Mouse (Mus musculus) embryonic facial prominence, embryonic 15.5 days (tissue): ENCODE results near the gene Rbms3. TPM values are rescaled to one million over a fixed set of nuclear protein-coding genes. Genes with fewer than 3 reads are reported as not detected.

Source experiments
- ATAC-seq: fragments of 200-750 bp; cut with Nextera tagmentation; 2 replicates; pipeline ENCODE4 v1.8.0; 2017; ENCODE audit warnings: low read depth, moderate TSS enrichment; ENCODE audit not compliant: insufficient number of reproducible peaks, low FRiP score, low TSS enrichment
- H3K27ac ChIP-seq: fragments of 300-500 bp; sonication (generic); replicated peaks from 2 replicates; pipeline ENCODE4 v1.5.1; 2015; ENCODE audit warnings: mild to moderate bottlenecking, inconsistent platforms
- H3K27me3 ChIP-seq: fragments of 300-500 bp; sonication (generic); 2 replicates; pipeline ENCODE4 v1.6.1; 2015; ENCODE audit warnings: inconsistent platforms
- H3K36me3 ChIP-seq: fragments of 300-500 bp; sonication (generic); 2 replicates; pipeline ENCODE4 v1.6.1; 2015; ENCODE audit warnings: mild to moderate bottlenecking, inconsistent platforms
- H3K4me1 ChIP-seq: fragments of 300-500 bp; sonication (generic); 2 replicates; pipeline ENCODE4 v1.6.1; 2015; ENCODE audit warnings: inconsistent platforms
- H3K4me2 ChIP-seq: fragments of 300-500 bp; sonication (generic); replicated peaks from 2 replicates; pipeline ENCODE4 v1.6.1; 2015; ENCODE audit warnings: mild to moderate bottlenecking, inconsistent platforms
- H3K4me3 ChIP-seq: fragments of 300-500 bp; sonication (generic); replicated peaks from 2 replicates; pipeline ENCODE4 v1.5.1; 2015; ENCODE audit warnings: mild to moderate bottlenecking, inconsistent platforms
- H3K9ac ChIP-seq: fragments of 300-500 bp; sonication (generic); 2 replicates; pipeline ENCODE4 v1.6.1; 2015; ENCODE audit warnings: inconsistent platforms
- H3K9me3 ChIP-seq: fragments of 300-500 bp; sonication (generic); replicated peaks from 2 replicates; pipeline ENCODE4 v1.6.1; 2016; ENCODE audit warnings: inconsistent platforms
- WGBS: fragments of 180-500 bp; shearing (Covaris S2); methylation state at CpG from one replicate; pipeline ENCODE4 v1.1.7; 2015; 5-methylcytosine and 5-hydroxymethylcytosine counted together
- polyA plus RNA-seq: library from polyadenylated mRNA; unstranded; fragments of >200 nt; fragmentation: Nextera tagmentation; extraction: Ambion mirVana; gene quantifications from 2 replicates; pipeline ENCODE4 v1.2.1, GENCODE M21; 2015

Gene Rbms3
- polyA plus RNA-seq, 1 experiment from 2014 or later: 84.3 TPM

GRCm38 (mm10) chr9:117313642-117314041, 316.1 kb downstream of the Rbms3 start:
- Histone ChIP-seq H3K4me1 (no peaks in the 10 kb centered on the region), H3K27ac (no peak overlapping the region)
- ATAC-seq: no peak

DNA sequence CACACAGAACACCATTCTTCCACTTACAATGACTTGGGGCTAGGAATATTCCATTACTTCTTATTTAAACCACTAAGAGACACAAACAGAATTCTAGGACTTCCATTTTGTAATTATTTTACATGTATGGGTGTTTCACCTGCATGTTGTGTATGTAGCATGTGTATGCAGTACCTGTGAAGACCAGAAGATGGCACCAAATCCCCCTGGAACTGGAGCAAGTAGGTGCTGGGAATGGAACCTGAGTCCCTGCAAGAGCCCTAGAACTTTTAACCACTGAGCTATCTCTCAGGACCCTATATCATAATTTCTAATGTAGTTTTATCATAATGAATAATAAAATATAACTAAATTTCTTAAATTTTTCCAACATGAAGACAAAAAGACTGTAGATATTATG, 319.9 kb downstream of the Rbms3 start:
- no peak for ATAC-seq

More at GRCm38 (mm10) chr9:117313642-117314041, 316.1 kb downstream of the Rbms3 start:
- Histone ChIP-seq H3K9me3 (no peaks in the 10 kb centered on the region), H3K4me3 (no peak overlapping the region), H3K4me2 (no peak overlapping the region), H3K9ac (no peak overlapping the region), H3K27me3 (no peaks in the 10 kb centered on the region), H3K36me3 (no peaks in the 10 kb centered on the region)
- WGBS: 67% methylated on average over 11 of the region's 11 CpGs

DNA sequence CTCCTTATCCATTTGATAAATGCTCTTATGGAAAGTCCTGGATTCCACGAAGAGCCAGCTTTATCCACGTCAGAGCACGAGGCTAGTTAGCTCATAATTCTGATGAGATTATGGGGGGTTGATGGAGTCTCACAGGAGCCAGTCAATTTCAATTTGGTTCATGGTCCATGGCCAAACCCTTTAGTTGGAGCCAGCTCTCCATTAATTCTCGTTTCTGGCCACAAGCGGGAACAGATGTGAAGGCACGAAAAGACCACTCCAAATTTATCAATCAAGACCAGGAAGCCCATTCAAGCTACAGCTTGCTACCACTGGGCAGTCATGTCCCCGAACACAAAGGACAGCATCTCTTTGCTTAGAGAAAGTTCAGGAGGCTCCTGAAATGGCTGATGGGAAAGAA, 330.7 kb downstream of the Rbms3 start:
- no peaks in the 10 kb centered on the region for H3K4me1 ChIP-seq
- ATAC-seq: no peak
- 65% methylated on average over 7 of the region's 7 CpGs for whole genome bisulfite sequencing
- no peak overlapping the region for H3K4me2 ChIP-seq
- H3K9ac ChIP-seq: no peak overlapping the region
- no peaks in the 10 kb centered on the region for H3K27me3 ChIP-seq
- no peak overlapping the region for H3K4me3 ChIP-seq
- H3K9me3 ChIP-seq: no peaks in the 10 kb centered on the region
- H3K36me3 ChIP-seq: no peaks in the 10 kb centered on the region
- no peak overlapping the region for H3K27ac ChIP-seq

More for the DNA sequence above, 319.9 kb downstream of the Rbms3 start:
- Histone ChIP-seq H3K36me3 (no peaks in the 10 kb centered on the region), H3K4me3 (no peak overlapping the region), H3K9ac (no peak overlapping the region), H3K27ac (no peak overlapping the region), H3K27me3 (no peaks in the 10 kb centered on the region), H3K4me2 (no peak overlapping the region), H3K9me3 (no peaks in the 10 kb centered on the region), H3K4me1 (no peaks in the 10 kb centered on the region)

- Histone ChIP-seq H3K27me3 (no peaks in the 10 kb centered on the region), H3K36me3 (no peaks in the 10 kb centered on the region), H3K4me3 (no peak overlapping the region), H3K4me2 (no peak overlapping the region), H3K9me3 (no peaks in the 10 kb centered on the region), H3K9ac (no peak overlapping the region), H3K27ac (no peak overlapping the region), H3K4me1 (no peaks in the 10 kb centered on the region)
- 48% methylated on average over 15 of the region's 15 CpGs for WGBS
- no peak for ATAC-seq
Observed at GRCm38 (mm10) chr9:117297662-117298531, 331.8 kb downstream of the Rbms3 start.

GRCm38 (mm10) chr9:117291066-117291850, 338.5 kb downstream of the Rbms3 start:
- no peak for ATAC-seq
- WGBS: 75% methylated on average over 15 of the region's 15 CpGs
- Histone ChIP-seq H3K27ac (no peak overlapping the region), H3K4me3 (no peak overlapping the region), H3K36me3 (no peaks in the 10 kb centered on the region), H3K4me2 (no peak overlapping the region), H3K27me3 (no peaks in the 10 kb centered on the region), H3K9ac (no peak overlapping the region), H3K4me1 (no peaks in the 10 kb centered on the region), H3K9me3 (no peaks in the 10 kb centered on the region)

DNA sequence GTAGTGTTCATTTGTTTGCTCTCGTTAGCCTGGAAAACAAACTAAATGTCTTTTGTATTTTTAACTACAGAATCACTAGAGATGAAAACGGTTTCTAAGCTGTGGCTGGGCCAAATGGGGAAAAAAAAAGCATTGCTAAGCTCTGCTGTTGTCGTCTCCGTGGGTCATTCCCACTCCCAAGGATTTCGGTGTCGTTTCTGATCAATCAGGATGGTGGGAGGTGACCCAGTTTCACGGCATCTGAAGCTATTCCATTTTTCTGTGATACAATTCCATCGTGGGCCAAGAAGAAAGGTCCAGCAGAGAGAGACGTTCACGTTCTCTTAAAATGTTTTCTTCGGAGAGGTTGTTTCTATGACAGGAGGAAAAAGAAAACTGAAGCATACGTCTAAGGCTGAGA, 354.9 kb downstream of the Rbms3 start:
- no peak for ATAC-seq
- Histone ChIP-seq H3K36me3 (no peaks in the 10 kb centered on the region), H3K27ac (no peak overlapping the region), H3K9me3 (no peaks in the 10 kb centered on the region), H3K4me3 (no peak overlapping the region), H3K27me3 (no peaks in the 10 kb centered on the region), H3K4me2 (no peak overlapping the region), H3K4me1 (no peaks in the 10 kb centered on the region), H3K9ac (no peak overlapping the region)
- WGBS: 75% methylated on average over 12 of the region's 12 CpGs

DNA sequence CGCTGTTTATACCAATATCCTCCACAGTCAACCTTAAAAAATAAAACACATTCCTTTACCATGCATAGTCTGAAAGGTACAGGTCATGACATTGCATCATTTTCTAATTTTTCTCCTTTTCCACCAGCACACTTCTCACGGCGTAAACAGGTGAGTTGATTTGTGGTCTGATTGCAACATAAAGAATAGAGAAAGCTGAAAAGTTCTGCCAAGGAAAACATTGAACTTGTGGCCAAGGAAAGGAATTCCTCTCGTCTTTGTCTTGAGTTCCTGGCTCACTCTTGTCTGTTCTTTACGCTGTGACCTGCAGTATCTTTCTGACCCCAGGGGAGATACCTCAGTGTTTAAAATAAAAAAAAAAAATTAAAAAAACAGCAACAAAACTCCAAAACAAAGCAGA, 370.1 kb downstream of the Rbms3 start:
- Histone ChIP-seq H3K36me3 (no peaks in the 10 kb centered on the region), H3K27ac (no peak overlapping the region), H3K4me2 (no peak overlapping the region), H3K4me1 (no peaks in the 10 kb centered on the region), H3K9me3 (no peaks in the 10 kb centered on the region), H3K27me3 (no peaks in the 10 kb centered on the region), H3K4me3 (no peak overlapping the region), H3K9ac (no peak overlapping the region)
- ATAC-seq: no peak
- WGBS: 82% methylated on average over 5 of the region's 5 CpGs

GRCm38 (mm10) chr9:117253361-117253760, 376.4 kb downstream of the Rbms3 start:
- H3K27ac ChIP-seq: peak overlapping the region; percentile 92; the same call in 1 of the 2 replicates
- WGBS: 14% methylated on average over 11 of the region's 11 CpGs

DNA sequence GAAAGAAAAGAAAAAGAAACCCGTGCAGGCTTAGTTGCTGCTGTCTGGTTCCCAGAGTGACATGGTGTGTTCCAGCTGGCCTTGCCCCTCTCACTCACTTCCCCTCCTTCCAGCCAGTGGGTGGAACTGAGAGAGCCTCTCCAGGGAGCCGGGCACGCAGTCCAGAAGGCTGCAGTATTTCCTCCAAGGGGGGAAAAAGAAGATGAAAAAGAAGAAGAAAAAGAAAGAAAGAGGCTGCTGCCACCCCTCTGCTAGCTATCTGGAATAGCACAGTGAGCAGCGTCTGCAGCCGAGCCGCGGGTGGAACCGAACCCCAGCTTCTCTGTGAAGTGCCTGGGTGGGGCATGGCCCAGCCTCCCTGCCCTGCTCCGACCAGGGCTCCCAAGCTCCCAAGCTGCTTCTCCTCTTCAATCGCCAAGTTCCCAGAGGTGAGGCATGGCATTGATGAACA, 377.3 kb downstream of the Rbms3 start:
- H3K4me3 ChIP-seq: peak overlapping the region; percentile 71
- H3K9me3 ChIP-seq: no peaks in the 10 kb centered on the region
- peak overlapping the region; percentile 58 for H3K4me2 ChIP-seq
- peaks cover 26% of the 10 kb centered on the region for H3K4me1 ChIP-seq
- peak overlapping the region; percentile 92 for H3K27ac ChIP-seq
- no peaks in the 10 kb centered on the region for H3K27me3 ChIP-seq
- ATAC-seq: peak; percentile 83
- H3K9ac ChIP-seq: peak overlapping the region; percentile 70
- WGBS: under 1% methylated on average over 10 of the region's 10 CpGs
- H3K36me3 ChIP-seq: no peaks in the 10 kb centered on the region

More at GRCm38 (mm10) chr9:117253361-117253760, 376.4 kb downstream of the Rbms3 start:
- no peaks in the 10 kb centered on the region for H3K36me3 ChIP-seq
- peak overlapping the region; percentile 58 for H3K4me2 ChIP-seq
- ATAC-seq: no peak
- H3K4me3 ChIP-seq: peak overlapping the region; percentile 71
- peaks cover 19% of the 10 kb centered on the region; the same call in 1 of the 2 replicates for H3K4me1 ChIP-seq
- H3K27me3 ChIP-seq: no peaks in the 10 kb centered on the region
- H3K9ac ChIP-seq: peak overlapping the region; percentile 10; the same call in 1 of the 2 replicates
- no peaks in the 10 kb centered on the region for H3K9me3 ChIP-seq

DNA sequence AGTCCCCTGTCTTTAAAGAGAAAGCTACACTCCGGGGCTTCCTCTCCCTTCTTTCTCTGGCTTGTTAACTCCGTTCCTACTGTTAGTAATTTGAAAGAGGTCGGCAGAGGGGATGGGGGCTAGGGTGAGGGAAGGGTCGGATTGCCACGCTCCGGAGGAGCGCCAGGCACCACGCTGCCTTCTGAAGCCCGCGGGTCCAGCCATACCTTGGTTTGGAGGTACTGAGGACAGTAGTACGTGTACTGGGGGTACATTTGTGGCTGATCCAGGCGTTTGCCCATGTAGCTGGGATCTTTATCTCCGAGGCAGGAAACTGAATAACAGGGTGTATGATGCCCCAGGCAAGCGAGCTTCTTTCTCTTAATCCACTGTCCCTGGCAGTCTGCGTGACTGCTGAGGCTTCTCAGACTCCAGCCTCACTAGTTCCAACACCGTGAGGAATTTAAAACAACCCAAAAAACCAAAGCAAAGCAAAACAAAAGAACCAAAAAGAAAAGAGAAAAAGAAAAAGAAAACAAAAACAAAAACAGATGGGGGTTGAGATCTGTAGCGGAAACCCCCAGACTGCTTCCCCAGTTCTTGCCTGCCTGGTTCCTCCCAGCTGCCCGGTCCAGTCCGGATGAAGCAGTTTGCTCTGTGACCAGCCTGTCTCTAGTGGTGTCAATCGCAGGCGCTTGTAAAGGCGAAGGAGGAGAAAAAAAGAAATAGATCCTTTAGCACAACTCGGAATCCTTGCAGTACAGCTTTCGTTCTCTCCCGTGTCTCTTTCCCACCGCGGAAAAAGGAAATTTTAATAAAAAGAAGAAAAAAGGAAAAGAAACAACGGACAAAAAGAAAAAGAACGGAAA, 378.0 kb downstream of the Rbms3 start:
- Histone ChIP-seq H3K9ac (peak overlapping the region; percentile 70), H3K36me3 (no peaks in the 10 kb centered on the region), H3K4me3 (peak overlapping the region; percentile 71), H3K4me2 (peak overlapping the region; percentile 58), H3K27ac (peak overlapping the region; percentile 92), H3K4me1 (peaks cover 33% of the 10 kb centered on the region), H3K27me3 (no peaks in the 10 kb centered on the region), H3K9me3 (no peaks in the 10 kb centered on the region)
- peak; percentile 62 for ATAC-seq
- under 1% methylated on average over 29 of the region's 29 CpGs for WGBS

DNA sequence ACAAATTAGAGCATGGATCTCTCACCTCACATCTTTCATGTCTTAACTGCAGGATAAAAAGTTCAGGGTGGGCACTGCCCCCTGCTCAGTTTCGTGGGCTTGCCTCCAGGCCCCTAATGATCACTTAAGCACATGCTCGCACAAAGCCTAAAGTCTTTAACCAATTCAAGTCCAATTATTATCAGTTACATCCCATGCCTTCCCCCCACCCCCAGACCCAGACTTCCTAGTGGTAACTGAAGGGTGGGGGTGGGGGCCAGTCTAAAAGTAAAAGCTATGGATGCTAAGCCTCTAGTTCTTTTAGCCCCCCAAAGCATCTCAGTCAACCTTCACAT, 378.9 kb downstream of the Rbms3 start:
- Histone ChIP-seq H3K9ac (peak overlapping the region; percentile 70), H3K27me3 (no peaks in the 10 kb centered on the region), H3K4me3 (peak overlapping the region; percentile 71), H3K9me3 (no peaks in the 10 kb centered on the region), H3K27ac (peak overlapping the region; percentile 92), H3K4me2 (peak overlapping the region; percentile 58), H3K36me3 (no peaks in the 10 kb centered on the region), H3K4me1 (peaks cover 40% of the 10 kb centered on the region)
- ATAC-seq: no peak
- 8% methylated on average over 2 of the region's 2 CpGs for WGBS
